Mouse (Mus musculus) lung, adult 2 months (tissue): ENCODE results near the gene Pak3.

Experiments
- CTCF ChIP-seq: fragments of 200-500 bp; IDR thresholded peaks from 2 replicates; pipeline ENCODE4 v1.5.1; 2011; ENCODE audit warnings: mild to moderate bottlenecking, low read length, control low read depth; ENCODE audit not compliant: insufficient read depth
- POLR2A ChIP-seq: fragments of 200-500 bp; IDR thresholded peaks from 2 replicates; pipeline ENCODE4 v1.6.1; 2011; ENCODE audit warnings: low read depth, mild to moderate bottlenecking, control low read depth, low read length, borderline replicate concordance; ENCODE audit errors: extremely low read depth

DNA sequence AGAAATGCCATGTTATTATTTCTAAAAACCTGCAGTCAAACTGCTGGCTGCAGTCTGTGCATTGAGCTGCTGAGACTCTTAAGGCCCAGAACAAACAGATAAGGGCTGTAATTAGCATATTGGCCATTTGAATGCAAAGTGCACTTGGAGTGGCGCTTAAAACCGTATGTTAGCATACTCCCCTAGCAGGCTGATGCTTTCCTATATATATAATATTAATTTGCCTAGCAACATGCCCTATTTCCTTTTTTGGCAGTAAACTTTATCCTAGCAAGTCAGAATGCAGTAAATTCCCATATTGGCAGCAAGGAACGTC is 136.7 kb downstream of the Pak3 start:
- TF ChIP-seq CTCF (no peak), POLR2A (no peak)
